Mouse (Mus musculus) liver, embryonic 14.5 days (tissue): ENCODE results near the gene Mab21l3.

Experiments
- CTCF ChIP-seq: IDR thresholded peaks from 2 replicates; pipeline ENCODE4 v1.5.1; 2016; ENCODE audit warnings: antibody characterized with exemption, low read depth, control low read depth
- EP300 ChIP-seq: IDR thresholded peaks from 2 replicates; pipeline ENCODE4 v1.6.1; 2016; ENCODE audit warnings: antibody characterized with exemption, low read depth

- TF ChIP-seq CTCF, result no peak
- TF ChIP-seq EP300, result no peak
Observed at GRCm38 (mm10) chr3:101859740-101860139, 11.0 kb upstream of the Mab21l3 start.
